Mouse (Mus musculus) brain, embryonic 14.5 days (tissue): Measurements from ENCODE around the gene Chst5.

Experiments used
- CTCF ChIP-seq: fragments of 200-500 bp; IDR thresholded peaks from 2 replicates; pipeline ENCODE4 v1.5.1; 2012; ENCODE audit warnings: inconsistent platforms, mild to moderate bottlenecking, moderate library complexity, borderline replicate concordance; ENCODE audit not compliant: insufficient read depth, insufficient read length; ENCODE audit errors: extremely low read depth
- POLR2A ChIP-seq: fragments of 200-500 bp; IDR thresholded peaks from 2 replicates; pipeline ENCODE4 v1.6.1; 2012; ENCODE audit warnings: mild to moderate bottlenecking, inconsistent platforms, borderline replicate concordance; ENCODE audit not compliant: poor library complexity, insufficient read depth, insufficient read length, severe bottlenecking; ENCODE audit errors: extremely low read depth

- TF ChIP-seq POLR2A (no peak), CTCF (no peak)
Observed at GRCm38 (mm10) chr8:111868664-111869063, 41.6 kb downstream of the Chst5 start.
